Mouse (Mus musculus) urinary bladder, adult 2 months (tissue): Measurements from ENCODE around the gene Meox2. TPM values are rescaled to one million over a fixed set of nuclear protein-coding genes. Genes with fewer than 3 reads are reported as not detected.
"Not testable (repeated sequence)": the region's sequence is repeated elsewhere in the genome, so short reads cannot be mapped to it uniquely, and the experiment has no call there.

Source experiments
- DNase-seq: peaks from one replicate; pipeline ENCODE4 v3.0.0; 2022; ENCODE audit warnings: low spot score
- polyA plus RNA-seq: library from polyadenylated mRNA; depleted of rRNA; stranded (reverse); fragments of >200 nt; gene quantifications from 2 replicates; pipeline ENCODE4 v1.2.3, GENCODE M21; 2012; rRNA removed

Gene Meox2
- polyA plus RNA-seq: 3.6 and 4.5 TPM in 2 replicates

DNA sequence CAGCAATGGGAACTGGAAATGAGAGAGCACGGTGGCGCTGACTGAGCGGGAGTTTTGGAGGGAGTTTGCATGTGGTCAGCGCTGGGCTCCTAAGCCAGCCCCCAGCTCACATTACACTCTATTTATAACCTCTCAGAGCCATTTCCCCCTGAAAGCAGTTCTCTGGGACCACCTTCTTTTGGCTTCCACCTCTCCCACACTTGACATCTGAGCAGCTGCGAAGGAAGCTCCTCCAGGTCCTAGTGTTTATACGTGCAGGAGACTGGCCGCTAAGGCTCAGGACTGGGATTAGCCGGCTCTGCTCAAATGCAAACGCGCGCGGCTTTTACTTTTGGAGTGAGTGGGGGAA is at the start of gene Meox2:
TSS of gene Meox2 (plus strand) at position 151 of the 349 bp plus-strand sequence.
- DNase-seq: no peak

DNA sequence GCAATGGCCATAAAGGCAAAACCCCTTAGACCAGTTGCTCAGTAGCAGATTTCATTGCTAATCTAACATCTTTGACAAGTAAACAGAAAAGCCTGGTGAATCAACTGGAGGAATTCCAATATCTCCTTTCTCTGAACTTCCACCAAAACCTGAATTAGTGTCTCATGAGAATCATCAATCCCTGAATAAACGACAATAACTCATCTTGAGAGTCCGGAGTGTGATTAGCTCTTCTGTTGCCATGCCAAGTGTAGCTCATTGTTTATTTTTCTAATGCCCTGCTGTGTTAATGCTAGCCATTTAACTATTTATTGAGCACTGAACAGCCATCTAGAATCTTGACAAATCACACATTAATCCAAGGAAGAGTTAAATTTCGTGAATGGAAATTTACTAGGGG is 35.7 kb upstream of the Meox2 start:
- DNase-seq: no peak

DNA sequence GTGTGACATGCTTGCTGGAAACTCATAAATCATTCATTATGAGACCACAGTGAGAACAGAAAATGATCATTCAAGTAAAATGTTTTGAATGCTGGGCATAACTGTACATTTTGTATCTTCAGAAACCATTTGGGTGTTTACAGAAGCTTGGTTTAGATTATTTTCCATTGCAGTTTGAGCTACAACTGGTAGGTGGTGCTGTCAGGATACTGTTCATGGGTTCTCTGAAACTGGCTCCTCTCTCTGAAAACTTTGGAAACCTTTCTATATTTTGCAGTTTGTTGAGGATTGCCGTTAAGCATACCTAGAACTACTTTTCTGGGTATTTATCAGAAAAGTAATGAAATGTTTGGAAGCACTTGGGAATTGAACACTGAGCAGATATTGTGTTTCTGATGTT is 31.0 kb upstream of the Meox2 start:
- DNase-seq: no peak

DNA sequence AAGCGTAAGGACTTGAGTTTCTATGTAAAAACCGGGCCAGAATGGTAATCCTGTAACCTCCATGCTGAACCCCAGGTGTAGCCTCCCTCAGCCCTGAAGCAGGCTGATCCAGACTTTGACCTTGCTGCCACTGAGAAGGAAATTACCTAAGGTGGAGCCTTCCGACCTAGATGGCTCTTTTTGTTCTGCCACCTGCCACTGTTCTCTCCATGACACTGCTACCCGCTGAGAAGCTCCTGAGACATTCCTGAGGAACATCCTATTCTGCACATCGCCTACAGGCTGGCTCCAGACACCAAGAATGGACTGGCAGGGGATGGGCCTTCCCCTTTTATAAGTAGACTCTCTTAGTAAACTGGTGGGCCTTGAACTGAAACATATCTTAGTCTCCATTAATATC is 28.3 kb upstream of the Meox2 start:
- not testable (repeated sequence) for DNase-seq

DNA sequence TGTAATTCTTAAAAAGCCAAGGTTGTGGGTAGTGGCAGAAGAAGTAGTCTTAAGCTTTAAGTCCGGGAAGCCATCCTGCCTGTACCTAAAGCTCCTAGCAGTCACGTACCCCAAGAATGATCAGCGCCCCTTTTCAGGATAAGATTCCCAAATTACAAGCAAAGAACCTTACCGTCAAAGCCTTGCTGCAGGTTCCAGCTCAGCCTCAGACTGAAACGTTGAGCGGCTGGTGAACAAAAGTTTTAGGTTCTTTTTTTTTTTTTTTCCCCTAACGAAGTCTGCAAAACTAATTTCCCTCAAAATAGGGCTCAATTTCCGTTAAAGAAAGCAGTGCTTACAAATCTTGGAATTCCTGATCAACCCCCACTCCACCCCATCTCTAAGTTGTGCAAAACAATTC is 1.8 kb upstream of the Meox2 start:
- no peak for DNase-seq

DNA sequence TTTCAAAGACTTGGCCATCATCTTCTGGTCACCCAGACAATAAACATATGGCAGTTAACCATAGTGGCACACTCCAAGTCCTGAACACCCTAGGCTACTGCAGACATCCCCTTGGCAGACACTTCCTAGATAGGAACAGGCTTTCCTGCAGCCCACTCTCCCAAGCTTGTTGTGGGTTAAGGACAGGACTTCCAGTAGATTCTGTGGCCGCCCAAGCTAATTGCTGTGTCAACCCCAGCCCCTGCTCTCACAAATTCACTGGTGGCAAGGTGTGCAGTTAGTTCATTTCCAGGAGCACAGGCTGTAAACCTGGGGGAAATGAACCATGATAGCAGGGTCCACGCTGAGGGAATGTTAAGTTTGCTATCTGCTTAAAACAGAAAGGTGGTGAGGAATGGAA is 1.2 kb upstream of the Meox2 start:
- DNase-seq: no peak

DNA sequence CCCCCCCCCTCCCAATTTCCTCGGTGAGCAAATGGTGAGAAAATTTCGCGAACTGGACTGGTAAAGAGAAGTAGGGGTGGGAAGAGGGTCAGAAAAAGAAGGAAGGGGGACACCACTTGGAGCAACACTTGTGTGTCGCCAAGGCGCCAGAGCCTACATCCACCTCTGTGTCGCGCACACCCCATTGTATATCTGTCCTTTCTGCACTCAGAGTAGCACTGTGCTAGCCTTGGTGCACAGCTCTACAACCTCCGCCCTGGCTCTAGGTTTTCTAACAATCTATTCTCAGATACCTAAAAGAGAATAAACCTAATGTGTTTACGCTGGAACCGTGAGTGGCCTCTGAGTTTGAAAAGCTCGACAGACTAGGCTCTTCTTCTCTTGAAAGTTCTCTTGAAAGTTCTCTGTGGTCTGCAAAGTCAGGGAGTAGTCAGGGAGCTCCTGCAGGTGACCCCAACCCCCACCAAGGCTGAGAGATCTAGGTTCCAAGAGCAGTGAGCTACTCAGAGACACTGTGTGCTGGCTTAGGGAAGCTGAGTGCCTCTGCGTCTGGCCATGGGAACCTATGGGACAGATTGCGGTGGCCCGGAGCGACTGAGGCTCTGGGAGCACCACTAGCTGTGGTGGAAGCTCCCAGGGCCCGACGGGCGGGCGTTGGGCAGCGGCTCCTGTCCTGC is 489 bp upstream of the Meox2 start:
- no peak for DNase-seq

DNA sequence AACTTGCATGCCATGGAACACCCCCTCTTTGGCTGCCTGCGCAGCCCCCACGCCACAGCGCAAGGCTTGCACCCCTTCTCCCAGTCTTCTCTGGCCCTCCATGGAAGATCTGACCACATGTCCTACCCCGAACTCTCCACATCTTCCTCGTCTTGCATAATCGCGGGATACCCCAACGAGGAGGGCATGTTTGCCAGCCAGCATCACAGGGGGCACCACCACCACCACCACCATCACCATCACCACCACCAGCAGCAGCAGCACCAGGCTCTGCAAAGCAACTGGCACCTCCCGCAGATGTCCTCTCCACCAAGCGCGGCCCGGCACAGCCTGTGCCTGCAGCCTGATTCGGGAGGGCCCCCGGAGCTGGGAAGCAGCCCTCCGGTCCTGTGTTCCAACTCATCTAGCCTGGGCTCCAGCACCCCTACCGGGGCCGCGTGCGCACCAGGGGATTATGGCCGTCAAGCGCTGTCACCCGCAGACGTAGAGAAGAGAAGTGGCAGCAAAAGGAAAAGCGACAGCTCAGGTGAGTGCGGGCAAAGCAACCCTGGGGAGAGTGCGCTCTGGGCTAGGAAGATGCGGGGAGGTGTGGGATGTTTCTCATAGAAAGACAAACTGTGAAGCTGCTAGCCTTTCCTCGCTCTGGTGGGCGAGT is 606 bp downstream of the Meox2 start:
- DNase-seq: peak; percentile 21

DNA sequence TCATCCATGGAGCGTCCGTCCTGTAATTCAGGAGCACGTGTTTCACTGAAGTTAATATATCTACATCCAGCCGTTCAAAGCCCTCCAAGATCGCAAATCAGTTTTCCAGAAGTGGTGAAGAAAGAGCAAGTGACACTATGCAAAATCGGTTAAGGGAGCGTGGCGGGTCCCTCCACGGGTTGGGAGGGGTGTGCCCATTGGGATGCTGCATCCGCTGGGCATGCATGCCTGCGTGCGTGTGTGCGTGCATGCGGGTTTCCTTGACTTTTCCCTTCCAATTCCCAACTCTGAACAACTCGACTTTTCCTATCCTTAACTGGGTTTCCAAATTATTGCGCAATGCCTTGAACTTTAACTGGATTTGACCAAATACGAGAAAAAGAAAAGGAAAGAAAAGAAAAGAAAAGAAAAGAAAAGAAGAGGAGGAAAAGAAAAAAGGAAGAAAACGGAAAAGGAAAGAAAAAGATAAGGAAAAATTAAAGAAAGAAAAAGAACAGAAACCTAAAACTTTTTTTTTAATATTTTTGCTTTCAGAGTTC is 1.2 kb downstream of the Meox2 start:
- DNase-seq: no peak

DNA sequence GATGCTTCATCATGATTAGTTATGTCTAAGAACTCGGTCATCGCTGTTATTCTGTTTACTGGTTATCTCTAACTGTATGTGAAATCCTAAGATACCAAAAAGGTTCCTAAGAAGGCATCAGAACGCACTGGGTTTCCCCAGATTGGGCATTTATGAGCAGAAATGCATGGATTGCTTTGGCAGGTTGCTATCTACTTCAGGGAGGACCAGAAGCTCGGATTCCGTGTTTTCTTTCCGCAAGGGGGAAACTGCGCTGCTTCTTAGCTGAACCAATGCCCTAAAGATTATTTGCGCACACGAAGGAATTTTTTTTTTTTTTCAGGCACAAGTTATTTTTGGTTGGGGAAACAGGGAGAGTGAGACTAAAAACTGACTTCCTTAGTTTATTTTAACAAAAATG is 2.6 kb downstream of the Meox2 start:
- no peak for DNase-seq

DNA sequence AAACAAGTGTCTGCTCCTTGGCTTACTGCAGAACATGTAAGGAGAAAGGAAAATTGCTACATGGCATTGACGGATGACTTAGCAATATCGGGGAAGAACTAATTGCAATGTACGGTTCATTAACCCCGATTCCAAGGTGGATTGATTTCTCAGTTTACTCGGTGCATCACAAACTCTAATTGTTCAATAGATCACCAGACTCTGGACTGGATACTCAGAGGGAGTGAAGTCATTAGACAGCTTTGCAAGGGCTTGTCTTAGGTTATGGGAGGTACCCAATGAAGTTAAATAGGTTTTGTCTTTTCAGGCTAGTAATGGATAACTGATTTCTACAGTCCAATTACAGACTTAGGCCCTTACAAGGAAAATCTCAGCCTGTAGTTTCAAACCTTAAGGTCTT is 10.9 kb downstream of the Meox2 start:
- no peak for DNase-seq

DNA sequence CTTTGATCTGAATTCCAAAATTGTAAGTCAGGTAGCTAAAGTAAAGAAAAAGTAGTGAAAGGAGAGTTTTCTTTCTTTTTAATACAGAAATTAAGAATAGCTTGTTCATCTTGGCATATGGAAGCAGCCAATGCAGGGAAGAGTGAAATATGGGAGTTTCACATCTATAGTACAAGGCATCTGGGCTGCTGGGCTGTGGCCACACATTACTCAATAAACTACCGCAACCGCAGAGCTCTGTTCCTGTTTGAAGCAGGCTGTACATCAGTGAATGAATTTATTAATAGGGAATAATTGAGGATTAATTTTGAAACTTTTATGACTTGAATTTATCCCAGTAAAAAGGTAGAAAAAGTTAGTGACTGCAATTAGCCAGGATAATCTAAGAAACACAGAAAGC is 15.4 kb downstream of the Meox2 start:
- DNase-seq: no peak

DNA sequence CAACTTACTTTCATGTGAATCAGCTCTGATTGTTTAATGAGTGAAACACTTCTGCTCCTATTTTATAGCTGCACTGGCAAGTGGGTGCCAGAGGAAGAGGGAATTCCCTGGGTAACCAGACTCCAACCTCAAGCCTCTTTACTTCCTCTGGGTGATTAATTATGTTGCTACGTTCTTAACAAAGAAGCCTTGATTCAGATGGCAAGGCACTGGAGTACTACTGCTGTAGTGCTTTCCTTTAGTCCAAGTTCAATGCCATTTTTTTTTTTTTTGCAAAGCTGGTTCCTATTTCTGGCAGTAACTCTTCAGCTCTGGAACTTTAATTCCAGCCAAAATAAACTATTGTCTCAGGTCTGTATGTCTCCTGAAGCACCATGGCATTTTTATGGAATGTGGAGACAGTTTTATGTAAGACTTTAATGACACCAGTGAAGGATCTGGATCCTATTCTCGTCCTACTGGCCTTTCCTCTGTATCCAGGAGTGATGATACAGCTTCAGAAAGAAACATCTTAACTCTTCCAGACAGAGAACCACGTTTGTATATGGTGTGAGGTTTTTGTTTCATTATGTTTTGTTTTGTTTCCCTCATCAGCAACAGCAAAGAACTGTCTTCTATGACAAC is 33.9 kb downstream of the Meox2 start:
- no peak for DNase-seq

DNA sequence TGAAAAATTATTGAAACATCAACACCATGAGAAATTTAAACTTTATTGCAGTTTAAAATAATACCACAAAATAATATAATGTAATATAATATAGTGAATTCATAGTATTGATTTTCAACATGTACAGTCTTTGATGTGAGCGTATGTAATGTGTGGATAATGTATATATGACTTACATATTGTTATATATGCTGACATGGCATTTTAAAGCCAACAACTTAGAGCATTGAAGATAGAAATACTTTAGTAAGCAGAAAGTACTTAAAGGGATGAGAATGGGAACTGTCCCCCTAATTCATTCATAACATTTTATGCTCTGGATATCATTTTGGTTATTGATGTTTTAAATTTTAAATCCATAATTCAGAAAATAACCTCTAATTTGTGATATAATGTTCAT is 35.5 kb downstream of the Meox2 start:
- no peak for DNase-seq

DNA sequence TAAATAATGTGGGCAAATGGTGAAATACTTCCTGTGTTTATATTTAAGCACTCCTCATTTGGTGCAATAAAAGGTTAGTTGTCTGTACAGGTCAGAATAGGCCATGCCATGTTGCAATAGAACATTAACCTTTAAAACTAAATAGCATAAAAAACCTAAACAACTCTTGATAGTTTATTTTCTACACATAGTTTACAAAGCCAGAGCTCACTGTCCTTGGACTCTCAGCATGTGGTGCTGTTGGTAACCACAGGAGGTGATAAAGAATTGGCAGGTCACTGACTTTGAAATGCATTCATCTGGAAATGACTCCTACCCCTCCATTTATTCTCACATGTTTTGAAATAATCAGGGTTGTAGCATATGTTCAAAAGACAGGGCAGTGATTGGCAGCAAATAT is 59.4 kb downstream of the Meox2 start:
- DNase-seq: no peak

DNA sequence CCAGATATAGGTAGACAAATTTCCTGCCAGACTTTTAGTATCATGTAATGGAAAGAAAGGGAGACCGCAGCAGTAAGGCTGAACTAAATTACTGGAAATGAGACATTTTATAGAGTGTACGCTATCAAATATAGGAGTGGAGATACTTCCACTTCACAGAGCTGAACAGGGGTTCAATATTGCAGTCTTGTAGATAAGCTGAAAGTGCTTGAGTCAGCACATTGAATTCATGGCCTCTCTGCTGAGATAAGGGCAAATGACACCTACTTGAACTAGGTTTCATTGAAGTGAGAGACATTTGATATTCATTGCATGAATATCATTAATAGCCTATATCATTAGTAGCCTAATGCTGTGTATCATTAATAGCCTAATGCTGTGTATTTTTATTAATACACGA is 65.0 kb downstream of the Meox2 start:
- DNase-seq: no peak

DNA sequence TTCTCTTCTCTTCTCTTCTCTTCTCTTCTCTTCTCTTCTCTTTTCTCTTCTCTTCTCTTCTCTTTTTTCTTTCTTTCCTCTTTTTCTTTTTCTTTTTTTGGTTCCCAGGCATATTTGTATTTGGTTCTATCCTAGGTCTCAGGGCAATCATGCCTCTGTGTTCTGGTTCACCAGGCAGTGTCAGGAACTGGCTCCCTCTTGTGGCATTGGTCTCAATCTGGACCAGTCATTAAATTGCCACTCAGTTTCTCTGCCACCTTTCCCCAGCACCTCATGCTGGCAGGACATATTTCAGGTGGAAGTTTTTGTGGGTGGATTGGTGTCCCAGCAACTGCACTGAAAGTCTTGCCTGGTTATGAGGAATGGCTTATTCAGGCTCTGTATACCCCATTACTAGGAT is 75.3 kb downstream of the Meox2 start:
- DNase-seq: no peak

DNA sequence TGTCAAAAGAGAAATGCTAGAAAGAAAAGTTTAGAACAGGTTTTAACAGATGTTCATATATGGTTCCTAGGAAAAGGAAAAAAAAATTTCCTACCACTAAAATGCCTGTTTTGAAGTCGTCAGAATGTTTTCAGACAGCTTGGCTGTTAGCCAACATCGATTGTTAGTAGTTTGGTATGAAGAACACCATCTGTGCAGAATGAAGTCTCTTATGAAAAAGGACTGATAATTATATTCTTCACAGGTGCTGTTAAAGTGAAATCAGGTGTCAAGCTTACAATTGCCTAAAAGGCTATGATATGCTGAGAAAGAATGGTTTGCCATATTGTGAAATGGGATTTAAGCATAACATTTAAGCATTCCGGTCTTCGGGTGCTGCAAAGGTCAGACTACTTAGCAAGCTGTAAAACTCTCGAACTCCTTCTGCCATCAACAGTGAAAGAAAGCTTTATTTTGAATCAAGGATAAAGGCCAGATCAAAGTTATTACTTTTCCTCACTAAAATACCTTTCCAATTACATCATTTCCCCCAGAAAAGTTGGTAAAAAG is 80.7 kb downstream of the Meox2 start:
- DNase-seq: no peak

Other genes starting within 250 kb of the Meox2 start
- 8.1 and 9.8 TPM in 2 replicates for gene Agmo, start 133.1 kb downstream of the Meox2 start, polyA plus RNA-seq